Mouse (Mus musculus): ENCODE results near the gene Lrrn3. TPM values are rescaled to one million over a fixed set of nuclear protein-coding genes. Genes with fewer than 3 reads are reported as not detected.

Lrrn3 gene
- 13.9 and 17.7 TPM in 2 replicates for polyA plus RNA-seq (2016; fragmentation: Nextera tagmentation; extraction: Ambion mirVana)

DNA sequence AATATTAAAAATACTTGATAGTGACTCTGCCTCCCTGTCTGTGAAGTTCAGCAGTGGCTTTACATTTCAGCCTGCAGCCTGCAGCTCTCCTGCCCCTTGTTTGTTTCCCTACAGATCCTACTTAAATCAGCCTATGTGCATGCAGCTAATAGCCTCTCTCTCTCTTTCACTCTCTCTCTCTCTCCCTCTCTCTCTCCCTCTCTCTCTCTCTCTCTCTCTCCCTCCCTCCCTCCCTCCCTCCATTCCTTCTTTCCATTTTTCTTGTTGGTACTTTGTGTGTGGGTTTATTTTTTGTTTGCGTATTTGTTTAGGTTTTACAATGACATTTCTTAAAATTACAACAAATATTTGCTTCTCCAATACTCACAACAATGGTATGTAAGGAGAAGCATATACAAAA lies at the start of gene Lrrn3:
Gene Lrrn3, minus strand, starts transcription at position 101 of the 400 bp plus-strand sequence.
- no peak for DNase-seq (ENCODE audit: low spot score)
- Histone ChIP-seq H3K36me3 (no peaks in the 10 kb centered on the region), H3K4me3 (peak within 1 kb of the TSS; percentile 47), H3K27ac (peak within 1 kb of the TSS; percentile 81), H3K27me3 (ENCODE audit: insufficient read depth, poor library complexity, severe bottlenecking) (no peaks in the 10 kb centered on the region), H3K9me3 (no peaks in the 10 kb centered on the region), H3K4me1 (replicated peaks) (peaks cover 36% of the 10 kb centered on the region)
- WGBS: 86% methylated on average over 1 of the region's 1 CpGs

DNA sequence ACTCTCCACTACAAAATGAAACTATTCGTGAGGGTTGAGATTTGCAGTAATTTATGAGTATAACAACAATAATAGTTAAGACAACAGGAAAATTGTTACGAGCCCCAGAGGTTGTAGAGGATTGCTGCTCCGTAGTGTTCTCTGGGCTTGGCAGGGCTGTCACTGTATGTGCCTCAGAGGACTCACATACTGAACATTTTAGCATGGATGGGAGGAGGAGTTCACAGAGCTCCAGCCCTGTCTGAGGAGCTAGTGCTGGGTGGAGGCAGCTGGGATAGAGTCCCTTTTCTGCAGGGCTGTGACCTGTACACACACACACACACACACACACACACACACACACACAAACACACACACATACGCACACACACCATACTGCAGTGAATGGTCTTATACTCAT lies 42.2 kb upstream of the Lrrn3 start:
- Histone ChIP-seq H3K27ac (no peak overlapping the region), H3K36me3 (no peaks in the 10 kb centered on the region), H3K4me1 (replicated peaks) (no peaks in the 10 kb centered on the region; the same call in 1 of the 2 replicates), H3K4me3 (no peak overlapping the region), H3K9me3 (no peaks in the 10 kb centered on the region), H3K27me3 (ENCODE audit: insufficient read depth, poor library complexity, severe bottlenecking) (no peaks in the 10 kb centered on the region)
- DNase-seq (ENCODE audit: low spot score): no peak
- WGBS: 89% methylated on average over 4 of the region's 4 CpGs

DNA sequence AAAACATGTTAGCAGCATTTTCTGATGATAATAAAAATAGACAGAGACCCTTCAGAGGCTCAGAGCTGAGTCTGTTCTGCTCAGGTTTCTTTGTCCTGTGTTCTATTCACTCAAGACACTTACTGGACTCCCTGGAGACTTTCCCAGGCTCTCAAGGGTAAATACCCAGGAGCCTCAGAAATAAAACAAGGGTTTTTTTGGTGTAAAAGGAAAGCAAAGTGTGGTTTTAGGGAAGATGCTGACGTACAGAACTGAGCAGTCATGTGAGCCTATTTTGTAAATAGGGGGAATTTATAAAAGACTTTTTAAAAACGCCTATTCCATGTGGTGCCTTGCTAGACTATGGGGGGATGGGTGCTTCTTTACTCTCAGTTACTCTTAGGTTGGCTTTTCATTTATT lies 40.5 kb upstream of the Lrrn3 start:
- H3K36me3 ChIP-seq: no peaks in the 10 kb centered on the region
- WGBS: 45% methylated on average over 2 of the region's 2 CpGs

DNA sequence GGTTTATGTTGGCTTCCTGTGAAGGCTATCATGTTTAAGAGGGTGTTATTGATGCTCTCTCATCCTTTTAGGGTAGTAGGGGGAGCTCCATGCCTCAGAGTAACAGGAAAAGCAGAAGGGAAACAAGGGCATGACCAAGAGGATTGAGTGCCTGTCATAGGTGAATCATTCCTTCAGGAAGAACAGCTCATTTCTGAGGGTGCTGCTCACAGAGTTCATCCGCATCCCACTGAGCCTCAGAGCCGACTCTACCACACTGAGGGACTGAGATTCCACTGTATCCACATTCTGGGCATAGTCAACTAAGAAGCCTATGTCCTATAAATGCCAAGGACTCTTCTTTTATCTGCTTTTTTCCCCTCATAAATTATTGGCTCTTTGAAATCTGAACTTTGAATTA lies 35.4 kb upstream of the Lrrn3 start:
- Histone ChIP-seq H3K4me1 (replicated peaks) (no peaks in the 10 kb centered on the region), H3K27ac (no peak overlapping the region), H3K4me3 (no peak overlapping the region), H3K36me3 (no peaks in the 10 kb centered on the region), H3K27me3 (ENCODE audit: insufficient read depth, poor library complexity, severe bottlenecking) (no peaks in the 10 kb centered on the region), H3K9me3 (no peaks in the 10 kb centered on the region)
- no peak for DNase-seq (ENCODE audit: low spot score)
- WGBS: 90% methylated on average over 2 of the region's 2 CpGs

More for the DNA sequence above, 40.5 kb upstream of the Lrrn3 start:
- H3K9me3 ChIP-seq: no peaks in the 10 kb centered on the region
- H3K4me1 ChIP-seq (replicated peaks): no peaks in the 10 kb centered on the region; the same call in 1 of the 2 replicates
- H3K4me3 ChIP-seq: no peak overlapping the region
- H3K27ac ChIP-seq: no peak overlapping the region
- H3K27me3 ChIP-seq (ENCODE audit: insufficient read depth, poor library complexity, severe bottlenecking): no peaks in the 10 kb centered on the region
- DNase-seq (ENCODE audit: low spot score): no peak

DNA sequence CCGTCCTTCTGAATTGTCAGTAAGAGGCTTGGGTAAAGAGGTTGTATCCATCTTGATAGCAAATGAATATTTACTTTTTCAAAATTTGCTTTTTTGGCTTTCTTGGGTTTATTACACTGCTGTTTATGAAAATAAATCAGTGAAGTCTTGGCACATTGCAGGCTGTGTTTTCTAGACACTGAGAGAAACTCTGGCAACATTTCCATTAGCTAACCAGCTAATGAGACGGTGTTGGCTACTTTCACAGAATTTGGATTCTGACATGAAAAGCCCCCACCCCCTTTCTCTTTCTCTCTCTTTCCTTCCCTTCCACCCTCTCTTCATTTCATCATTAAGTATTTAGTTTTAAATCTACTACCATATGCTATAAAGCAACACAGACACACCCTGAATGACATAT lies 34.1 kb upstream of the Lrrn3 start:
- no peak for DNase-seq (ENCODE audit: low spot score)
- 90% methylated on average over 2 of the region's 2 CpGs for WGBS

DNA sequence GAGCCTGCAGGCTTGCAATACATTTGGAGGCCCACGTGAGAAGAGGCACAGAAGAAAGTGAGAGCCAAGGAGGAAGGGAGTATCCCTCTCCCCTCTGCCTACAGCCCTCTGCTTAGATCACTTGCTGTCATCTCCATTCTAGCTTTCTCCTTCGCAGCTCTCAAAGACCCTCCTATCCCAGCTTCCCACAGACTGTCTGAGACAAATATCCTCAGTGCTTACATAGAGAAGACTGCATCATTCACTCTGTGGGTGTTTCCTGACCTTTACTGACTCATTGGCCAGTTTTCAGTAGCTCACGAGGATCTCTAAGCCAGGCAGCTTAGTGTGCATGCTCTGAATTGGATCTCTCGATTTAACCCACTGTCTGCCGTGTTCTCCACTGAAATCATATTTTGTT lies 32.7 kb upstream of the Lrrn3 start:
- 66% methylated on average over 5 of the region's 5 CpGs for WGBS
- Histone ChIP-seq H3K9me3 (no peaks in the 10 kb centered on the region), H3K27ac (no peak overlapping the region), H3K4me1 (replicated peaks) (no peaks in the 10 kb centered on the region), H3K36me3 (no peaks in the 10 kb centered on the region), H3K27me3 (ENCODE audit: insufficient read depth, poor library complexity, severe bottlenecking) (no peaks in the 10 kb centered on the region), H3K4me3 (no peak overlapping the region)
- DNase-seq (ENCODE audit: low spot score): no peak

More for the DNA sequence above, 34.1 kb upstream of the Lrrn3 start:
- Histone ChIP-seq H3K27ac (no peak overlapping the region), H3K4me3 (no peak overlapping the region), H3K9me3 (no peaks in the 10 kb centered on the region), H3K27me3 (ENCODE audit: insufficient read depth, poor library complexity, severe bottlenecking) (no peaks in the 10 kb centered on the region), H3K36me3 (no peaks in the 10 kb centered on the region), H3K4me1 (replicated peaks) (no peaks in the 10 kb centered on the region)

DNA sequence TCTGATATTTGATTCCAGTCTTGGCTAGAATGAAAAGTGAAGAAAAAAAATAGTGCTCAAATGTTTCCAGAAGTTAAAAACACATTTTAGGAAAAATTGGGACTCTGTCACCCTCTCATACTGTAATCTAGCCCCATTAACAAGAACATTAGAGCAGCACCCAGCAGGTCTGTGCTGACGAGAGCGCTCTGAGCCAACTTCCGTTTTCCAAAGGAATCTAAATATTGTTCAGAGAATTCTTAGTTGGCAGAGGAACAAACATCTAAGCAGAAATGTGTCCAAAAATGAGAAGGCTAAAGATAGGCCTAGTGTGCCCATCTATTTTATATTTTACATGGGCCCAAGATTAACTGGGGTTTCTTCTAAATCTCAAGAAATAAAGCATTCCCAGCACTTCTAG lies 24.4 kb upstream of the Lrrn3 start:
- WGBS: 86% methylated on average over 3 of the region's 3 CpGs
- no peak overlapping the region for H3K27ac ChIP-seq
- H3K4me3 ChIP-seq: no peak overlapping the region
- H3K36me3 ChIP-seq: no peaks in the 10 kb centered on the region
- H3K27me3 ChIP-seq (ENCODE audit: insufficient read depth, poor library complexity, severe bottlenecking): no peaks in the 10 kb centered on the region
- DNase-seq (ENCODE audit: low spot score): no peak
- no peaks in the 10 kb centered on the region for H3K9me3 ChIP-seq
- no peaks in the 10 kb centered on the region for H3K4me1 ChIP-seq (replicated peaks)

DNA sequence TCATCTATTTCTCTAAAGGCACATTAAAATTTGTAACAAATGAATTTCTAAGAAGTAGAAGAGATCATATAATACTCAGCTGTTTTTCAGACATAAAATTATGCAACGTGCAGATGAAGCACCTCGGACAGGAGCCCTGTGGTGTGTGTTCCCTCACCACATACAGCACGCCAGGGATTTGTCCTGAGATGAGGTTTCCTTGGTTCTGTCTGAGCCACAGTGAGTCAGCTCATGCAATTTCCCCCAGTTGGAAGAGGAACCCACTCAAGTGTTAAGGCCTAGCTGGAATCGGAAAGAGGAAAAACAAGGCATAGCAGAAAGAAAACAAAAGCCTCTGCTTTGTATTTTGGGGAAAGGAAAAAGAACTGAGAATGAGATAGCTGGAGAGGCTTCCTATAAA lies 22.4 kb upstream of the Lrrn3 start:
- WGBS: 86% methylated on average over 4 of the region's 4 CpGs
- Histone ChIP-seq H3K4me1 (replicated peaks) (no peaks in the 10 kb centered on the region), H3K4me3 (no peak overlapping the region), H3K9me3 (no peaks in the 10 kb centered on the region), H3K27ac (no peak overlapping the region), H3K27me3 (ENCODE audit: insufficient read depth, poor library complexity, severe bottlenecking) (no peaks in the 10 kb centered on the region), H3K36me3 (no peaks in the 10 kb centered on the region)
- no peak for DNase-seq (ENCODE audit: low spot score)

DNA sequence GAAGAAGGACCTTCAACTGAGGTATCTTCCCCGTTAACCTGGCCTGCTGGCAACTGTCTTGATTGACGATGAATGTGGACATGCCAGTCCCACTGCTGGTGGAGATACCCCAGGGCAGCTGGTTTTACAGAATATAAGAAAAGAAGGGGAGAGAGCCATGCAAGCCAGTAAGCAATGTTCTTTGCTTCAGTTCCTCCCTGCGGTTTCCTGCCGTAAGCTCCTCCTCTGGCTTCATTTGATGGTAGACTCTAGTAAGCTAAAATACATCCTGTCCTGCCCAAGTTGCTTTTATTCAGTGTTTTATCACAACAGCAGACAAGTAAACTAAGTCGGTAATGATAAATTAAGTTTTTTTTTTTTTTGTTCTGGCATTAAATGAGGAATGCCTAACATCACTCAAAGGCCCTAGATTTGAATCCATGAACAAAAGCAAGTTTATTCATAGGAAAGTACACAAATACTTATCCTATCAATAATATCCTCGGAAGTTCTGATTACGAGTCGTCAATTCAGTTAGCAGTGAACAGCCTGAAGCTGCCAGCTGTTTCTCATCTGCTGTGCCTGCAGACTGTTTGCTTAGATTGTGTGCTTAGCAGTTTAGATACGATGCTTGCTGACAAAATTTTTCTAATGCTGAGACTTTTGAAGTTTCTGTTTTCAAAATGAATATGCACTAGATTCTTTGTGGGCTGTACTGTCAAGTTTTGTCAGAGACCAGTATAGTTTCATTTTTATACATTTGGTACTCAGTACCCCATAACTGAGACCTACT lies 14.0 kb upstream of the Lrrn3 start:
- H3K9me3 ChIP-seq: no peaks in the 10 kb centered on the region
- no peak for DNase-seq (ENCODE audit: low spot score)
- WGBS: 81% methylated on average over 9 of the region's 9 CpGs
- no peaks in the 10 kb centered on the region for H3K36me3 ChIP-seq
- H3K27me3 ChIP-seq (ENCODE audit: insufficient read depth, poor library complexity, severe bottlenecking): no peaks in the 10 kb centered on the region
- no peak overlapping the region for H3K4me3 ChIP-seq
- H3K27ac ChIP-seq: no peak overlapping the region
- H3K4me1 ChIP-seq (replicated peaks): no peaks in the 10 kb centered on the region

DNA sequence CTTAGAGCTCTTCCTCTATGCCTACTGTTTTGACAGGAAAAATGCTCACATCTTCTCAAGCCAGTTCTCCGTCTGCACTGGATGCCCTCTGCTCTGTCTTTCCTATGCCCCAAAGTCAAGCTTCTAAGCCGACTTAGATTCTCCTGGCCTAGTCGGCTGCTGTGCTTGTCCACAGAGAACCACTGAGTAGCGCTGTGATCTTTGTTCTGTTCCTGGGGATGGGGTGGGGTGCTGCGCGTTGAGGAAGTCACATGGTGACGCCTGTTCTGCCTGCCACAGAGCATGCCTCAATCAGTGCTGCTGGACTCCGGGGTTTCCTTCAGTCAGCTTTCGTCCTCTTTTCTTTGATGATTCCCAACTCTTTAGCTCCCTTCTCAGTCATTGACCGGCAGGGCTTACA lies 8.4 kb upstream of the Lrrn3 start:
- no peaks in the 10 kb centered on the region for H3K9me3 ChIP-seq
- no peak overlapping the region for H3K4me3 ChIP-seq
- no peak overlapping the region for H3K27ac ChIP-seq
- peak; percentile 14 for DNase-seq (ENCODE audit: low spot score)
- H3K27me3 ChIP-seq (ENCODE audit: insufficient read depth, poor library complexity, severe bottlenecking): no peaks in the 10 kb centered on the region
- 0 out of 2 replicates have a peak, but pooled peaks cover 4% of the 10 kb centered on the region for H3K4me1 ChIP-seq (replicated peaks)
- H3K36me3 ChIP-seq: no peaks in the 10 kb centered on the region
- WGBS: 45% methylated on average over 10 of the region's 10 CpGs

DNA sequence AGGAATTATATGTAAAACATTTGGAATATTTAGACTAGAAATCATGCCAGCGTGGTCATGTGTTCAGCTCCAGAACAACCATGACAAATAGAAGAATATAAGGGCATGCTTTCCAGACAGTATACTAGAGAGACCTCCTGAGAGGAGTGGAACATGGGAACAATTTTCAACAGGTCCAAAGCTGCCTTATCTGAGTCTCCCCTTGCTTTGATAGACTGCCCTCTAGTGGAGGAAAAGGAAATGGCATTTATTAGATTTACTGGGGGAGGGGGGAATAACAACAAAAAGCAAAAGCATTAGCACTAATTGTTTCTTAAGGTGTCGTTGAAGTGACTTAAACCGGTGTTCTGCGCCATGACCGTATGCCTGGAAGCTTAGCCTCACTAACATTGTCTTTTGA lies 774 bp upstream of the Lrrn3 start:
- no peaks in the 10 kb centered on the region for H3K27me3 ChIP-seq (ENCODE audit: insufficient read depth, poor library complexity, severe bottlenecking)
- H3K27ac ChIP-seq: no peak overlapping the region
- no peaks in the 10 kb centered on the region for H3K9me3 ChIP-seq
- WGBS: 36% methylated on average over 5 of the region's 5 CpGs
- no peak for DNase-seq (ENCODE audit: low spot score)
- H3K4me3 ChIP-seq: no peak overlapping the region
- peaks cover 36% of the 10 kb centered on the region for H3K4me1 ChIP-seq (replicated peaks)
- no peaks in the 10 kb centered on the region for H3K36me3 ChIP-seq

DNA sequence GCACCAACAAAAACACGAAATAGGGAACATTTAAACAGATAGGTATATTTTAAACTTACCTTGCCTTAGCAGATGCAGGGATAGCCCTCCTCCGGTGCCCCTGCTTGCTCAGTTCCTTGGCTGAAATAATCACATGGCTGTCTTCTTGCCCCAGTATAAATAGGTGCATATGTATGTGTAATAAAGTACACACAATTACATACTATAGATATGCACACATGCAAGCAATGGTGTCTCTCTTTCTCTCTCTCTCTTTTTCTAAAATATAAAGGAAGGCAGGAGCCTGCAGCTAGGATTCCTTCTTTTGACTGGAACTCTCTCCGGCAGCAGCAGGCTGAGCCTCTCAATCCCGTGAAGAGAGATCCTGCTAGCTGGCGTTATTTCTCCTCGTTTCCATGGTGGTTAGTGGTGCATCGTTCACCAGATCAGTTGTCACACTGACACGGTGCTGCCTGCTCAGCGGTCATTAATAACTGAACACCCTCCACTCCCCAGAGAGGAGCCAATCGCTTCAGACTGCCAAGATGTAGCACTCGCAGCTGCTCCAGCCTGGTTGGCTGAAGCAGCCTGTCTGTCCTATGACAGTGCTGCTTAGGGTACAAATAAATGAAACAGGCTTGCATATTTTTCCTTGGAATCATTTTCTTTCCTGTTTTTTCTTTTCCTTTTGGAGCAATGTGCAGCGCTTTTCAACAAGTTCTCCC lies 567 bp downstream of the Lrrn3 start:
- WGBS: 24% methylated on average over 12 of the region's 12 CpGs
- peak; percentile 57 for DNase-seq (ENCODE audit: low spot score)
- Histone ChIP-seq H3K36me3 (no peaks in the 10 kb centered on the region), H3K4me3 (peak overlapping the region; percentile 47), H3K9me3 (no peaks in the 10 kb centered on the region), H3K4me1 (replicated peaks) (peaks cover 36% of the 10 kb centered on the region), H3K27me3 (ENCODE audit: insufficient read depth, poor library complexity, severe bottlenecking) (no peaks in the 10 kb centered on the region), H3K27ac (peak overlapping the region; percentile 81)

All from hindbrain, embryonic 10.5 days (tissue).